Mouse (Mus musculus): Measurements from ENCODE around the gene Phactr1. TPM values are rescaled to one million over a fixed set of nuclear protein-coding genes. Genes with fewer than 3 reads are reported as not detected.

The Phactr1 gene
- total and polyA plus RNA-seq, 3 experiments = not detected

- H3K4me3 ChIP-seq (ENCODE audit: control insufficient read depth in 1 of 2, insufficient read depth in 1 of 2, low read depth in 2 of 2, low read length in 2 of 2) = no peak overlapping the region
- TF ChIP-seq USF2 (IDR thresholded peaks at IDR 0.05; ENCODE audit: borderline replicate concordance in 1 of 2, insufficient read depth in 1 of 2, low read depth in 1 of 2, low read length in 2 of 2) (no peak), E2F4 (IDR thresholded peaks at IDR 0.05; ENCODE audit: borderline replicate concordance, low read depth, low read length) (no peak), JUND (IDR thresholded peaks at IDR 0.05; ENCODE audit: low read depth, low read length) (no peak), NRF1 (IDR thresholded peaks at IDR 0.05; ENCODE audit: insufficient read depth, low read depth, low read length, poor library complexity, severe bottlenecking) (no peak), RCOR1 (IDR thresholded peaks at IDR 0.05; ENCODE audit: low read depth, low read length) (no peak)
Observed at GRCm38 (mm10) chr13:42952037-42952721, 271.8 kb downstream of the Phactr1 start.

GRCm38 (mm10) chr13:42953071-42953470 is 272.6 kb downstream of the Phactr1 start:
- DNase-seq (ENCODE audit: low read depth, low spot score) = no peak
- TF ChIP-seq MYC (IDR thresholded peaks at IDR 0.05; ENCODE audit: low read depth, low read length) = no peak
- TF ChIP-seq CHD2 (IDR thresholded peaks at IDR 0.05; ENCODE audit: low read length) = no peak
- no peak for TF ChIP-seq UBTF (IDR thresholded peaks at IDR 0.05; ENCODE audit: borderline replicate concordance, insufficient read depth, low read depth, low read length)
- no peak for TF ChIP-seq MAX (IDR thresholded peaks at IDR 0.05; ENCODE audit: low read length)
- TF ChIP-seq MAZ (IDR thresholded peaks at IDR 0.05; ENCODE audit: low read depth, low read length) = no peak
- TF ChIP-seq GABPA (IDR thresholded peaks at IDR 0.05; ENCODE audit: low read depth, low read length) = no peak
- TF ChIP-seq ZMIZ1 (IDR thresholded peaks at IDR 0.05; ENCODE audit: low read depth, low read length) = no peak
- TF ChIP-seq GATA1 (IDR thresholded peaks at IDR 0.05; ENCODE audit: low read depth, low read length) = no peak
- no peak for TF ChIP-seq ZC3H11A (IDR thresholded peaks at IDR 0.05; ENCODE audit: low read depth, low read length)
- no peak for TF ChIP-seq ZKSCAN1 (IDR thresholded peaks at IDR 0.05; ENCODE audit: low read depth, low read length)
- no peak for TF ChIP-seq ELF1 (IDR thresholded peaks at IDR 0.05; ENCODE audit: low read depth, low read length)
- no peak for TF ChIP-seq MXI1 (IDR thresholded peaks at IDR 0.05; ENCODE audit: low read depth, low read length)
- H3K4me3 ChIP-seq (ENCODE audit: control insufficient read depth in 1 of 2, insufficient read depth in 1 of 2, low read depth in 2 of 2, low read length in 2 of 2) = no peak overlapping the region

More at GRCm38 (mm10) chr13:42952037-42952721, 271.8 kb downstream of the Phactr1 start:
- H3K27ac ChIP-seq (ENCODE audit: control insufficient read depth, low read depth, low read length) = no peak overlapping the region
- H3K9me3 ChIP-seq (replicated peaks; ENCODE audit: insufficient read depth, low read length) = no peaks in the 10 kb centered on the region
- no peaks in the 10 kb centered on the region for H3K36me3 ChIP-seq (ENCODE audit: control insufficient read depth in 1 of 2, insufficient read depth in 2 of 2, low read length in 2 of 2)
- H3K9ac ChIP-seq (ENCODE audit: control insufficient read depth, low read depth, low read length, poor library complexity, severe bottlenecking) = no peak overlapping the region
- DNase-seq (ENCODE audit: low read depth, low spot score) = no peak
- H3K27me3 ChIP-seq (ENCODE audit: control insufficient read depth in 1 of 2, insufficient read depth in 2 of 2, low read length in 2 of 2) = no peaks in the 10 kb centered on the region
- H3K79me2 ChIP-seq (ENCODE audit: control insufficient read depth, insufficient read depth, low read length, poor library complexity) = no peaks in the 10 kb centered on the region
- H3K4me1 ChIP-seq (ENCODE audit: control insufficient read depth in 1 of 2, insufficient read depth in 2 of 2, low read length in 2 of 2) = no peaks in the 10 kb centered on the region

More at GRCm38 (mm10) chr13:42953071-42953470, 272.6 kb downstream of the Phactr1 start:
- Histone ChIP-seq H3K27me3 (ENCODE audit: control insufficient read depth in 1 of 2, insufficient read depth in 2 of 2, low read length in 2 of 2) (no peaks in the 10 kb centered on the region), H3K4me1 (ENCODE audit: control insufficient read depth in 1 of 2, insufficient read depth in 2 of 2, low read length in 2 of 2) (no peaks in the 10 kb centered on the region), H3K79me2 (ENCODE audit: control insufficient read depth, insufficient read depth, low read length, poor library complexity) (no peaks in the 10 kb centered on the region), H3K9me3 (replicated peaks; ENCODE audit: insufficient read depth, low read length) (no peaks in the 10 kb centered on the region), H3K27ac (ENCODE audit: control insufficient read depth, low read depth, low read length) (no peak overlapping the region), H3K36me3 (ENCODE audit: control insufficient read depth in 1 of 2, insufficient read depth in 2 of 2, low read length in 2 of 2) (no peaks in the 10 kb centered on the region), H3K9ac (ENCODE audit: control insufficient read depth, low read depth, low read length, poor library complexity, severe bottlenecking) (no peak overlapping the region)
